Mouse (Mus musculus): ENCODE measurements at regions not wholly inside any gene's neighbourhood (a gene's known extent, or its start where the extent isn't known, plus 50 kb on each side); places are given as distances from the start of the nearest gene placed in this dataset.
A peak's percentile ranks its signal among the peaks of the same experiment; 100 is the strongest.

GRCm38 (mm10) chr1:33031991-33032390 lies 484.9 kb upstream of the Gm5415 start:
- Histone ChIP-seq H3K4me2 (replicated peaks) (no peak overlapping the region), H3K9ac (replicated peaks) (no peak overlapping the region), H3K4me1 (replicated peaks) (peaks cover 5% of the 10 kb centered on the region), H3K36me3 (no peaks in the 10 kb centered on the region), H3K27me3 (no peaks in the 10 kb centered on the region), H3K4me3 (replicated peaks) (no peak overlapping the region), H3K27ac (no peak overlapping the region), H3K9me3 (no peaks in the 10 kb centered on the region)
- 69% methylated on average over 3 of the region's 3 CpGs for WGBS
- no peak for ATAC-seq

- Histone ChIP-seq H3K9me3 (no peaks in the 10 kb centered on the region), H3K27ac (peak overlapping the region; percentile 72), H3K4me1 (replicated peaks) (peaks cover 23% of the 10 kb centered on the region), H3K9ac (replicated peaks) (no peak overlapping the region), H3K4me3 (replicated peaks) (no peak overlapping the region), H3K4me2 (replicated peaks) (no peak overlapping the region), H3K27me3 (no peaks in the 10 kb centered on the region), H3K36me3 (no peaks in the 10 kb centered on the region)
- peak; percentile 90 for ATAC-seq
- 9% methylated on average over 8 of the region's 8 CpGs for WGBS
Measured at GRCm38 (mm10) chr1:33026683-33027415, 479.8 kb upstream of the Gm5415 start.

- Histone ChIP-seq H3K27me3 (no peaks in the 10 kb centered on the region), H3K4me2 (replicated peaks) (no peak overlapping the region), H3K27ac (no peak overlapping the region), H3K4me3 (replicated peaks) (no peak overlapping the region), H3K9me3 (no peaks in the 10 kb centered on the region), H3K4me1 (replicated peaks) (peaks cover 23% of the 10 kb centered on the region), H3K9ac (replicated peaks) (no peak overlapping the region), H3K36me3 (no peaks in the 10 kb centered on the region)
- ATAC-seq = 0 out of 2 replicates have a peak, but pooled peaks have one; percentile 54
- 13% methylated on average over 7 of the region's 7 CpGs for WGBS
Measured at GRCm38 (mm10) chr1:33025379-33025778, 478.3 kb upstream of the Gm5415 start.

GRCm38 (mm10) chr1:33022852-33023251 lies 475.8 kb upstream of the Gm5415 start:
- Histone ChIP-seq H3K4me1 (replicated peaks) (peaks cover 23% of the 10 kb centered on the region), H3K9me3 (no peaks in the 10 kb centered on the region), H3K27ac (no peak overlapping the region), H3K4me3 (replicated peaks) (no peak overlapping the region), H3K9ac (replicated peaks) (no peak overlapping the region), H3K36me3 (no peaks in the 10 kb centered on the region), H3K27me3 (no peaks in the 10 kb centered on the region), H3K4me2 (replicated peaks) (no peak overlapping the region)
- no peak for ATAC-seq
- WGBS = 82% methylated on average over 4 of the region's 4 CpGs

- Histone ChIP-seq H3K4me2 (replicated peaks) (no peak overlapping the region), H3K9ac (replicated peaks) (no peak overlapping the region), H3K4me3 (replicated peaks) (no peak overlapping the region), H3K27ac (no peak overlapping the region), H3K36me3 (no peaks in the 10 kb centered on the region), H3K9me3 (no peaks in the 10 kb centered on the region), H3K4me1 (replicated peaks) (no peaks in the 10 kb centered on the region), H3K27me3 (no peaks in the 10 kb centered on the region)
- ATAC-seq = no peak
- WGBS = 96% methylated on average over 3 of the region's 3 CpGs
Measured at GRCm38 (mm10) chr1:33003992-33004391, 456.9 kb upstream of the Gm5415 start.

- H3K4me1 ChIP-seq (replicated peaks) = no peaks in the 10 kb centered on the region
- no peaks in the 10 kb centered on the region for H3K36me3 ChIP-seq
- no peak overlapping the region for H3K27ac ChIP-seq
- H3K9ac ChIP-seq (replicated peaks) = no peak overlapping the region
- H3K4me2 ChIP-seq (replicated peaks) = no peak overlapping the region
- no peaks in the 10 kb centered on the region for H3K27me3 ChIP-seq
- ATAC-seq = no peak
- no peak overlapping the region for H3K4me3 ChIP-seq (replicated peaks)
- no peaks in the 10 kb centered on the region for H3K9me3 ChIP-seq
- WGBS = 69% methylated on average over 3 of the region's 3 CpGs
Measured at GRCm38 (mm10) chr1:32964957-32965356, 417.9 kb upstream of the Gm5415 start.

GRCm38 (mm10) chr1:32959316-32959715 lies 412.2 kb upstream of the Gm5415 start:
- Histone ChIP-seq H3K4me3 (replicated peaks) (no peak overlapping the region), H3K9me3 (no peaks in the 10 kb centered on the region), H3K27me3 (no peaks in the 10 kb centered on the region), H3K4me2 (replicated peaks) (no peak overlapping the region), H3K4me1 (replicated peaks) (no peaks in the 10 kb centered on the region), H3K9ac (replicated peaks) (no peak overlapping the region), H3K36me3 (no peaks in the 10 kb centered on the region), H3K27ac (no peak overlapping the region)
- 92% methylated on average over 6 of the region's 6 CpGs for WGBS
- no peak for ATAC-seq

- no peaks in the 10 kb centered on the region for H3K9me3 ChIP-seq
- no peak overlapping the region for H3K4me3 ChIP-seq (replicated peaks)
- H3K4me1 ChIP-seq (replicated peaks) = no peaks in the 10 kb centered on the region
- H3K27ac ChIP-seq = no peak overlapping the region
- 62% methylated on average over 4 of the region's 4 CpGs for WGBS
- no peaks in the 10 kb centered on the region for H3K36me3 ChIP-seq
- H3K9ac ChIP-seq (replicated peaks) = no peak overlapping the region
- 0 out of 2 replicates have a peak, but pooled peaks have one; percentile 34 for ATAC-seq
- no peak overlapping the region for H3K4me2 ChIP-seq (replicated peaks)
- H3K27me3 ChIP-seq = no peaks in the 10 kb centered on the region
Measured at GRCm38 (mm10) chr1:32946254-32946653, 399.2 kb upstream of the Gm5415 start.

- ATAC-seq = no peak
- H3K4me2 ChIP-seq (replicated peaks) = no peak overlapping the region
- H3K9ac ChIP-seq (replicated peaks) = no peak overlapping the region
- no peaks in the 10 kb centered on the region for H3K36me3 ChIP-seq
- no peaks in the 10 kb centered on the region for H3K27me3 ChIP-seq
- WGBS = 79% methylated on average over 3 of the region's 3 CpGs
- H3K9me3 ChIP-seq = no peaks in the 10 kb centered on the region
- H3K4me3 ChIP-seq (replicated peaks) = no peak overlapping the region
- no peak overlapping the region for H3K27ac ChIP-seq
- H3K4me1 ChIP-seq (replicated peaks) = no peaks in the 10 kb centered on the region
Measured at GRCm38 (mm10) chr1:32930381-32930780, 383.3 kb upstream of the Gm5415 start.

- H3K9ac ChIP-seq (replicated peaks) = no peak overlapping the region
- H3K4me3 ChIP-seq (replicated peaks) = no peak overlapping the region
- no peak overlapping the region for H3K4me2 ChIP-seq (replicated peaks)
- no peak for ATAC-seq
- H3K4me1 ChIP-seq (replicated peaks) = no peaks in the 10 kb centered on the region
- H3K36me3 ChIP-seq = no peaks in the 10 kb centered on the region
- no peak overlapping the region for H3K27ac ChIP-seq
- H3K9me3 ChIP-seq = no peaks in the 10 kb centered on the region
- no peaks in the 10 kb centered on the region for H3K27me3 ChIP-seq
Measured at GRCm38 (mm10) chr1:32902437-32902836, 355.3 kb upstream of the Gm5415 start.

- ATAC-seq = no peak
- Histone ChIP-seq H3K4me3 (replicated peaks) (no peak overlapping the region), H3K9ac (replicated peaks) (no peak overlapping the region), H3K4me1 (replicated peaks) (no peaks in the 10 kb centered on the region), H3K27me3 (no peaks in the 10 kb centered on the region), H3K4me2 (replicated peaks) (no peak overlapping the region), H3K9me3 (no peaks in the 10 kb centered on the region), H3K27ac (no peak overlapping the region), H3K36me3 (no peaks in the 10 kb centered on the region)
Measured at GRCm38 (mm10) chr1:32887728-32888127, 340.6 kb upstream of the Gm5415 start.

GRCm38 (mm10) chr1:32872920-32873319 lies 325.8 kb upstream of the Gm5415 start:
- H3K36me3 ChIP-seq = no peaks in the 10 kb centered on the region
- H3K9ac ChIP-seq (replicated peaks) = no peak overlapping the region
- no peaks in the 10 kb centered on the region for H3K27me3 ChIP-seq
- no peaks in the 10 kb centered on the region for H3K4me1 ChIP-seq (replicated peaks)
- H3K4me2 ChIP-seq (replicated peaks) = no peak overlapping the region
- ATAC-seq = 0 out of 2 replicates have a peak, but pooled peaks have one; percentile 14
- H3K4me3 ChIP-seq (replicated peaks) = no peak overlapping the region
- H3K9me3 ChIP-seq = no peaks in the 10 kb centered on the region
- no peak overlapping the region for H3K27ac ChIP-seq
- WGBS = 77% methylated on average over 8 of the region's 8 CpGs

GRCm38 (mm10) chr1:32866111-32866510 lies 319.0 kb upstream of the Gm5415 start:
- Histone ChIP-seq H3K4me1 (replicated peaks) (no peaks in the 10 kb centered on the region), H3K36me3 (no peaks in the 10 kb centered on the region), H3K9me3 (no peaks in the 10 kb centered on the region), H3K9ac (replicated peaks) (no peak overlapping the region), H3K27me3 (no peaks in the 10 kb centered on the region), H3K4me2 (replicated peaks) (no peak overlapping the region), H3K27ac (no peak overlapping the region), H3K4me3 (replicated peaks) (no peak overlapping the region)
- ATAC-seq = no peak
- 89% methylated on average over 1 of the region's 1 CpGs for WGBS
